Mouse (Mus musculus): ENCODE results near the gene Tom1l2.

- TF ChIP-seq CTCF (conservative IDR thresholded peaks at IDR 0.05 in 1 of 2, IDR thresholded peaks at IDR 0.05 in 1 of 2; ENCODE audit: low read depth in 2 of 2, low read length in 2 of 2): no peak
- no peak for TF ChIP-seq ELF1 (IDR thresholded peaks at IDR 0.05; ENCODE audit: low read depth, low read length)
- no peak for TF ChIP-seq POLR2A (IDR thresholded peaks at IDR 0.05; ENCODE audit: low read depth, low read length)
Observed at GRCm38 (mm10) chr11:60208201-60208600, 144.5 kb downstream of the Tom1l2 start.
